Mouse (Mus musculus) ES-E14 (cell line): ENCODE results near the gene 2900011O08Rik. TPM values are rescaled to one million over a fixed set of nuclear protein-coding genes. Genes with fewer than 3 reads are reported as not detected.
"Not testable (repeated sequence)": the region's sequence is repeated elsewhere in the genome, so short reads cannot be mapped to it uniquely, and the experiment has no call there.

Experiments
- DNase-seq: peaks from one replicate; pipeline ENCODE4 v3.0.0-alpha.2; 2013; ENCODE audit warnings: low read depth, low spot score
- H3K27ac ChIP-seq: 2 replicates; pipeline ENCODE4 v1.5.1; 2012; ENCODE audit warnings: low read depth, mild to moderate bottlenecking, low read length, moderate library complexity, mixed read lengths; ENCODE audit not compliant: poor library complexity, insufficient read depth, severe bottlenecking
- H3K36me3 ChIP-seq: 2 replicates; pipeline ENCODE4 v1.6.1; 2012; ENCODE audit warnings: mild to moderate bottlenecking, low read length, moderate library complexity, mixed read lengths; ENCODE audit not compliant: control insufficient read depth, poor library complexity, insufficient read depth, severe bottlenecking
- H3K4me1 ChIP-seq, 2 experiments: fragments of 150-350 bp in 1 of 2; sonication (generic) in 1 of 2; 2 replicates each; pipeline ENCODE4 v1.6.1; 2012; ENCODE audit warnings: low read length in 2 of 2, mild to moderate bottlenecking in 1 of 2, mixed read lengths in 1 of 2; ENCODE audit not compliant: control insufficient read depth in 2 of 2, insufficient read depth in 2 of 2, poor library complexity in 1 of 2
- H3K4me3 ChIP-seq, 2 experiments: fragments of 150-350 bp in 1 of 2; sonication (generic) in 1 of 2; 2 replicates each; pipeline ENCODE4 v1.5.1; 2012; ENCODE audit warnings: low read length in 2 of 2, low read depth in 1 of 2, mild to moderate bottlenecking in 1 of 2, mixed read lengths in 1 of 2; ENCODE audit not compliant: insufficient read depth in 1 of 2, poor library complexity in 1 of 2, severe bottlenecking in 1 of 2
- H3K9ac ChIP-seq: 2 replicates; pipeline ENCODE4 v1.6.1; 2012; ENCODE audit warnings: low read depth, mild to moderate bottlenecking, low read length, mixed read lengths; ENCODE audit not compliant: poor library complexity, insufficient read depth, severe bottlenecking
- H3K9me3 ChIP-seq: fragments of 150-350 bp; sonication (generic); 2 replicates; pipeline ENCODE4 v1.6.1; 2012; ENCODE audit warnings: low read depth, mild to moderate bottlenecking, low read length; ENCODE audit not compliant: control insufficient read depth, insufficient read depth
- CHD2 ChIP-seq: IDR thresholded peaks from 2 replicates; pipeline ENCODE4 v1.6.1; 2014; ENCODE audit warnings: mild to moderate bottlenecking, low read depth, low read length, inconsistent platforms
- HCFC1 ChIP-seq: IDR thresholded peaks from 2 replicates; pipeline ENCODE4 v1.6.1; 2012; ENCODE audit warnings: low read length, inconsistent platforms, borderline replicate concordance; ENCODE audit not compliant: insufficient read depth
- MAFK ChIP-seq: IDR thresholded peaks from 2 replicates; pipeline ENCODE4 v1.6.1; 2014; ENCODE audit warnings: mild to moderate bottlenecking, low read depth, low read length, inconsistent platforms; ENCODE audit not compliant: insufficient read depth
- ZC3H11A ChIP-seq: IDR thresholded peaks from 2 replicates; pipeline ENCODE4 v1.6.1; 2012; ENCODE audit warnings: low read depth, mild to moderate bottlenecking, inconsistent platforms, low read length, borderline replicate concordance
- ZNF384 ChIP-seq: IDR thresholded peaks from 2 replicates; pipeline ENCODE4 v1.6.1; 2012; ENCODE audit warnings: low read depth, low read length, inconsistent platforms
- in situ Hi-C, 2 experiments: fragments of 600-800 bp; cut with MboI; formaldehyde crosslinking; loops; one replicate each; pipeline ENCODE4 v1.15.1; 2025; ENCODE audit warnings: low sequenced_read_pairs in 2 of 2, inconsistent platforms in 1 of 2; ENCODE audit not compliant: unreplicated experiment in 2 of 2
- total RNA-seq: library from RNA; depleted of rRNA; stranded (reverse); fragments of 300-350 nt; gene quantifications from 2 replicates; pipeline ENCODE4 v1.2.3, GENCODE M21; 2012

Gene 2900011O08Rik
- total RNA-seq, 1 experiment: 19.1 TPM

- Histone ChIP-seq H3K9ac (no peak overlapping the region), H3K27ac (no peak overlapping the region), H3K9me3 (no peaks in the 10 kb centered on the region), H3K36me3 (no peaks in the 10 kb centered on the region), H3K4me1 (no peaks in the 10 kb centered on the region), H3K4me3 (no peak overlapping the region)
- in situ Hi-C loops: no loop called here
- no peak for TF ChIP-seq ZC3H11A
- no peak for TF ChIP-seq ZNF384
- TF ChIP-seq MAFK: no peak
- no peak for TF ChIP-seq CHD2
- TF ChIP-seq HCFC1: no peak
- DNase-seq: no peak
These were observed 72.9 kb downstream of the 2900011O08Rik start for GRCm38 (mm10) chr16:14059118-14059854.

- DNase-seq: no peak
These were observed 73.5 kb downstream of the 2900011O08Rik start for GRCm38 (mm10) chr16:14059869-14060268.

GRCm38 (mm10) chr16:14066571-14066970 is 80.2 kb downstream of the 2900011O08Rik start:
- H3K36me3 ChIP-seq, H3K4me1 ChIP-seq, H3K9ac ChIP-seq, DNase-seq, H3K9me3 ChIP-seq, H3K27ac ChIP-seq, in situ Hi-C loops, H3K4me3 ChIP-seq: not testable (repeated sequence)

More at GRCm38 (mm10) chr16:14059869-14060268, 73.5 kb downstream of the 2900011O08Rik start:
- Histone ChIP-seq H3K27ac (no peak overlapping the region), H3K9me3 (no peaks in the 10 kb centered on the region), H3K4me1 (no peaks in the 10 kb centered on the region), H3K36me3 (no peaks in the 10 kb centered on the region), H3K4me3 (no peak overlapping the region), H3K9ac (no peak overlapping the region)
- no peak for TF ChIP-seq ZNF384
- no peak for TF ChIP-seq HCFC1
- no peak for TF ChIP-seq CHD2
- in situ Hi-C loops: no loop called here

- DNase-seq, H3K4me1 ChIP-seq, H3K36me3 ChIP-seq, H3K9me3 ChIP-seq, in situ Hi-C loops, H3K9ac ChIP-seq, H3K4me3 ChIP-seq, H3K27ac ChIP-seq: not testable (repeated sequence)
These were observed 82.3 kb downstream of the 2900011O08Rik start for GRCm38 (mm10) chr16:14068701-14069100.

- Histone ChIP-seq H3K4me3 (no peak overlapping the region), H3K4me1 (no peaks in the 10 kb centered on the region), H3K9ac (no peak overlapping the region), H3K27ac (no peak overlapping the region), H3K9me3 (no peaks in the 10 kb centered on the region), H3K36me3 (0 out of 2 replicates have a peak, but pooled peaks cover 2% of the 10 kb centered on the region)
- DNase-seq: no peak
- TF ChIP-seq MAFK (no peak), HCFC1 (no peak), ZNF384 (no peak), ZC3H11A (no peak), CHD2 (no peak)
- in situ Hi-C loops: no loop called here
These were observed 84.2 kb downstream of the 2900011O08Rik start for GRCm38 (mm10) chr16:14070471-14071169.
